ENCODE assay signal across 20 mouse cellular contexts in genomic region chr7:73369992-73370391, GRCm38 (mm10). TPM values are rescaled to one million over a fixed set of nuclear protein-coding genes. Genes with fewer than 3 reads are reported as not detected.
"Had no signal": no experiment of that assay in that cellular context is flagged by ENCODE, and none has a peak within 500 bp of the region (broad histone marks: within the 10 kb centered on the region; RNA-seq: fewer than 3 reads in every experiment).

No protein-coding gene starts in this region.

- H3K36me3 ChIP-seq: liver, embryonic 15.5 days; lung, embryonic 15.5 days; neural tube, embryonic 13.5 days; neural tube, embryonic 15.5 days had no signal

- H3K9me3 ChIP-seq: liver, embryonic 15.5 days; lung, embryonic 15.5 days; neural tube, embryonic 13.5 days; neural tube, embryonic 15.5 days had no signal

- H3K27ac ChIP-seq: liver, embryonic 15.5 days; lung, embryonic 15.5 days; macrophage; midbrain, embryonic 12.5 days; neural tube, embryonic 13.5 days; neural tube, embryonic 15.5 days had no signal

- H3K4me3 ChIP-seq: liver, embryonic 15.5 days; lung, embryonic 15.5 days; megakaryocyte, embryonic 14.5 days; midbrain, embryonic 12.5 days; neural tube, embryonic 13.5 days; neural tube, embryonic 15.5 days had no signal

- H3K9ac ChIP-seq: liver, embryonic 15.5 days; liver, postnatal 0 days; lung, embryonic 15.5 days; midbrain, embryonic 12.5 days; neural tube, embryonic 13.5 days; neural tube, embryonic 15.5 days had no signal

- H3K4me2 ChIP-seq: liver, embryonic 15.5 days; lung, embryonic 15.5 days; midbrain, embryonic 12.5 days; neural tube, embryonic 13.5 days; neural tube, embryonic 15.5 days had no signal

- DNase-seq: liver, postnatal 0 days; lung, adult 2 months; lung, postnatal 36 days; midbrain, embryonic 14.5 days; retina, postnatal 1 day; right cerebral cortex, adult 18-20 months; right cerebral cortex, postnatal 25 days; right cerebral cortex, postnatal 4 days; spleen, adult 18-20 months; thymus, adult 18-20 months; thymus, postnatal 14 days; thymus, postnatal 36 days had no signal

- ATAC-seq: liver, postnatal 0 days; lung, postnatal 0 days had no signal

- H3K27me3 ChIP-seq: neural tube, embryonic 15.5 days had no signal

RNA-seq across cellular contexts. Expression of gene Rgma, which starts 5.3 kb away (rescaled TPM):
- polyA plus RNA-seq: macrophage had no signal
